Mouse (Mus musculus): ENCODE results near the gene Hoxc5.

Hoxc5 gene

DNA sequence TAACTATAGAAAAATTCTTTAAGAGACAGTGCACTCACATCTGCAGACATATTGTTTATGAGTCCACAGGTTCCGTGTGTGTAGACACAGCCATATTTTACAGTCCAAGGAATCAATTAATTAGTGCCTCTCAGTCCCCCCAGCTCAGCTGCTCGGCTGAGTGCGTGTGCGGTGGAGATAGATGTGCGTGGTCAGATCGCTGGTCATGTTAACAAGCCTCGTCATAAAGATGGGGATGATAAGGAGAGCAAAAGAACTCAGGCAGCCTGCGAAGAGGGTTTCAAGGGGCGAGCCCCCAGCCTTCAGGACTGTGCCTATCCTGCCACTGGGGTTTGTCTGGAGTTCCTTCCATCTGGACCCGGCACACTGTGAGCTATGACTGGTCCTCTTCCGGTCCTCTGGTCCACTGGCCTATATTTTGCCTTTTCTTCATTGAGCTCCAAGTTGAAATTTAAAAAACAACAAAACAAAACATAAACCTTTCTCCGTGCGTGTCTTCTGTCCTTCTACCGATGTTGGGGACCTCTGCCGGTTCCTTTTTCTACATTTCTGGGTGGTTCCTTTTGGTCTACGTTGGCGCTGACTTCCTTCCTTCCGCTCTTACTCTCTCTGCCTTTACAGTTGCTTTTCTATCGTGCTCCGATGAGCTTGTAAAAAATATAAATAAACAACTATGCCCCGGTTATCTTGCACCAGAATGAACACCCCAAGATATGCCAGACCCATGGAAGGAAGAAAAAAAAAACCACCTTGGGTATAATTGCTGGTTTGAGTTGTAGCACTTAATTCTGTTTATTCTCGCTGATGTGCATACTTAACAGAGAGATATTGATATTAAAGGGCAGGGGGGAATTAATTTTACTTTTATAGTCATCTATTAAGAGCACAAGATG, 21.8 kb upstream of the Hoxc5 start:
- no peak for DNase-seq

GRCm38 (mm10) chr15:102947276-102947675, 20.0 kb upstream of the Hoxc5 start:
- DNase-seq = no peak

- DNase-seq = no peak
These were observed 18.4 kb upstream of the Hoxc5 start for GRCm38 (mm10) chr15:102948842-102949241.

GRCm38 (mm10) chr15:102949696-102950095, 17.5 kb upstream of the Hoxc5 start:
- DNase-seq = no peak

- DNase-seq = no peak
These were observed 16.4 kb upstream of the Hoxc5 start for GRCm38 (mm10) chr15:102950877-102951276.

GRCm38 (mm10) chr15:102953561-102953960, 13.7 kb upstream of the Hoxc5 start:
- DNase-seq = no peak

DNA sequence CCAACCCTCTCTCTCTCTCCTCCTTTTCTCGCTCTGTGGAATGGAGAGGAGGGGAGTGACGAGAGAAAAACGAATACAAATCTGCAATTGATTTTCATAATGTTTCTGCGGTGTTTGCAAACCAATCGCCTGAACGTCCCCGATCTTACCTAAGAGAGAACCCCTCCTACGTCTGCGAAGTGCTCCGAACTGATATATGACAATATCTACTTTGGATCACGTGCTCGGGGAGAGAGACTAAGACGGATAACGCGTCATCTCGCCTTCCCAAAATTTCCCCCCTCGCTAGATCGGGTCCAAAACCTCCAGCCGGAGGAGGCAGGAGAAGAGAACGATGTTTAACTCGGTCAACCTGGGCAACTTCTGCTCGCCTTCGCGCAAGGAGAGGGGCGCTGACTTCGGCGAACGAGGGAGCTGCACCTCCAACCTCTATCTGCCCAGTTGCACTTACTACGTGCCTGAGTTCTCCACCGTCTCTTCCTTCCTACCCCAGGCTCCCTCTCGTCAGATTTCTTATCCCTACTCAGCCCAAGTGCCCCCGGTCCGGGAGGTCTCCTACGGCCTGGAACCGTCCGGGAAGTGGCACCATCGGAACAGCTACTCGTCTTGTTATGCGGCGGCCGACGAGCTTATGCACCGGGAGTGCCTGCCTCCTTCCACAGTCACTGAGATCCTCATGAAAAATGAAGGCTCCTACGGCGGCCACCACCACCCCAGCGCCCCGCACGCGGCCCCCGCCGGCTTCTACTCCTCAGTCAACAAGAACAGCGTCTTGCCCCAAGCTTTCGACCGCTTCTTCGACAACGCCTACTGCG, 12.8 kb upstream of the Hoxc5 start, which contains the start of gene Hoxc11:
TSS of gene Hoxc11 (plus strand) at position 236 of the 815 bp plus-strand sequence.
- DNase-seq = no peak

- DNase-seq = no peak
These were observed 12.2 kb upstream of the Hoxc5 start for GRCm38 (mm10) chr15:102955007-102955382.

- no peak for DNase-seq
These were observed 11.2 kb upstream of the Hoxc5 start for GRCm38 (mm10) chr15:102955833-102956640.

DNA sequence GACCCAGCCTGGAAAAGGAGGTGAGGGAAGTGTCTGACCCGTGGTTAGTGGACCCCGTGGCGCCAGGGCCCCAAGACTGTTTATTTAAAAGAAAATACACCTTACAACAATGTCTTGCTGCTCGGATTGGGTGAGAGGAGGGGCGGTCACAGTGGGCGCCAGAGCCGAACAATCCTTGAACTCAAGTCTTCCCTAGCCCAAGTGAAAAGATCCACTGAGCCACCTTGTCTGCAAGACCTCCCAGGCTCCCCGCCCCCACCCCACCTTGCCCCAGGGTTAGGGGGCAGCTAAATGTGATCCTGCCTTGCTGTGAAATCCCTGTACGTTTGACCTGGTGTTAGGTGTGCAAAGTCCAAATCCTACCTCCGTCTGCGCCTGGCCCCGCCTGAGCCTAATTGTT, 10.3 kb upstream of the Hoxc5 start:
- no peak for DNase-seq

DNA sequence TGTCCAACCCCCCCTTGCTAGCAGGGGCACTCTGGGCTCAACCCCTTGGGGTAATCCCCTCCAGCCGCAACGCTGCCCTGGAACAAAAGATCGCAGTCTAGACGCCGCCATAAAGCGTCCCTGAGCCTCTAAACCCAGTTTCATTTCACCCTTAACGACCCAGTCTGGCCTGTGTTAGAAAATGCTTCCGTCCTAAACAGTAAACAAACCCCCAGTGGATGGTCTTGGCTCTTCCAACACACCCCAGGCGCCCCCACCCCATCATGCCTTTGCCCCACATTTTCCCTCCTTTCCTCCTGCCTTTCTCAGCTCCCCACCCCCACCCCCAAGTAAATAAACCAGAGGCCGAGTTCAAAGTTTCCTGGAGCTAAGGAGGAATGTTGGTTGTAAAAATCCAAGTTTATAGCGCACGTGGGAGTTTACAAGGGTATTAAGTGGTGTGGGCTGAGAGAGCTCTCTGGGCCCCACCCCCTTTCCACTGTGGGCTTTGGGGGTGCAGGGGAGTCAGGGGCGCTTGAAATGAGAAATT, 7.5 kb upstream of the Hoxc5 start:
- DNase-seq = no peak

GRCm38 (mm10) chr15:102961728-102962127, 5.5 kb upstream of the Hoxc5 start:
- no peak for DNase-seq

- DNase-seq = no peak
These were observed 4.8 kb upstream of the Hoxc5 start for GRCm38 (mm10) chr15:102962492-102962891.

DNA sequence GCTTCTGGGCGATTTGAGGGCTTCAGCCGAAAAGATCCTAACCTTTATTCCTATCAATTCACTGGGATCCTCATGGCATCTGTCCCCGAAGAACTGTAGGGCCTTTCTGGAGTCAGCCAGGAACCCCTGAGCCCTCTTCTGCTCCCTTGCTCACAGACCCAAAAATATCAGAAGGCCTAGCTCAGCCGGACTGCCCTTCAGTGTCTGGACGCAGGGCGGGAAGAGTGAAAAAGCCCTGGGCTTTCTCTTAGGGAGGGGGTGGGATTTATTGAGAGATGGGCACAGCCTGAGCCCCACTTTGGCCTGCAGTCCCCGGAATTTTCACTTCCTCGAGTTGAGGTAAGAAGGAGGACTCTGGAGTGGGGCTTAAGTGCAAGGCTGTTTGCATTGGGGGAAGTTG, 4.0 kb upstream of the Hoxc5 start:
- DNase-seq = no peak

DNA sequence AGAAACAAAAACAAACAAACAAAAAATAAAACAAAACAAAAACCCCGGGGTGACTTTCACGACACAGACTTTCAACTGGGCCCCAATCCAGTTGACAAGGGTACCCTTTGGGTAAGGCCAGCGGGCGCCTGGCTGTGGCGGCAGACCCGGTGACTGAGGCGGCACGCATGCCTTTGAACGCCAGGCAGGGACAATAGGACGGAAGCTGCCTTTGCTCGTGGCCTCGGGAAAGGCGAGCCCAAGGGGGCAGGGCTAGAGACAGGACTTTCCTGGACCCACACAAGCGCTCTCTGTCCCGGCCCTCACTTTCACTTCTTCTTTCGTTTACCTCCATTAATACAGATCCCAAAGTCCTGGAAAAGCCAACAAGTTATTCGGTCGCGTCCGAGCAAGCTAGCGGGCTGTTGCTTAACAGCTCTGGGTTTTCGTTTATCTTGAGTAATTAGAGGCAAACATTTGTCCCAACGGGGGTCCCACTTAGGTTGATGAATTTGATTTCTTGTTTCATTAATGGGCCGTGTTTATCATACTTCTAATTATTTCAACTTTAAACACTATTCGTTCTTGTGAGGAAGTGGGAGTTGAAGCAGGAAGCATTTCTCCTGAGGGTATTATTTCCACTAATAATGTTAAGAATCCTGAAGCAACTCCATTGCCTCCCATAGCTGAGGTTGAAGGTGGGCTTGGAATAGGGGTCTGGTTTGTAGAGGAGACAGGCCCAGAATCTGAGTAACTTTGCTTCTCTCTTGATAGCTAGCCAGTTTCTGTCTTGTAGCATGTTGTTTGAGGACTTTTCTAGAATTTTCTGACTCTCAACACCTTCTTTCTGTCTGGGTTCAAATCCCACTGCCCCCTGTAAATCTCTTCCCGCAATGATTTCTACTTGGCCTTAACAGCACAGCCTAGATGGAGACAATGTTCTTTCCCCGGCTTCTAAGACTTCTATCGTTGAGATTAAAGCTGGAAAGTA, 3.3 kb upstream of the Hoxc5 start:
- DNase-seq = no peak

GRCm38 (mm10) chr15:102965003-102965891, 2.0 kb upstream of the Hoxc5 start:
- no peak for DNase-seq

DNA sequence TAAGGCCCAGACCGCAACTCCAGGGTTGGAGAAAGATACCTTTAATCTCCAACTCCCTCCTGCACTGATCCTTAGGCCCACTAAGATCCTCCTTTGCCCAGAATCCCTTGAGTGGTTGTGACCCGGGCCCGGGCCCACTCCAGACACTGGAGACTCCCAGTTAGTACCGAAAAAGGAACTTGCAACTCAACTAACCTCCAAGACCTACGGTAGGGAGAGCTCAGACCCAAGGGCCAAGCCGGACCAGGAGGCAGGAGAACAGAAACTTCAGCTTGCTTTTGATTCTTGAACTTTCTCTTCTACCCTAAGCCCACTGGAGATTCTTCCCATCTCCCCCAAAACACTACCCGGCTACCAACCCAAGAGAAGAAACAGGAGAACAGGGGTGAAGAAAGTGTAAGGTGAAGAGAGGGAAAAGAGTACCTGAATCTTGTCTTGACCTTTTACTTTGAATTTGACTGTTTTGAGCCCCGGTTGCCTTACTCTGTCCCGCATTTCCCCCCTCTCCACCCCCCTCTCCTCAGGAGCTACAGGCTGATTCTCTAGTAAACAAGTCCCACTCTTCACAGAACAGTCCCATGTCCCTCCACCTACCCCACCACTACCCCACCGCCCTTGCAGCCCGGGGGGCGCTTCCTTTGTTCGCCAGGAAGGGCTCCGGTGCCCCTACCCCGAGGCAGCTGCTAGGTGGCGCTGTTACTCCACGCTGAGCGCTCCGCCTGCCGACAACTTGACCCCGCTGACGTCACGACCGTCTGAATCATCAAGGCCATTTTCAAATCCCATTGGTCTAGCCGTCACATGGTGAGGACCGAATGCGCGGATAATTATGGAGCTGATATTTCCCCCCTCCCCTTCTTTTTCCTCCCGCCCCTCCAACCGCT, 1.1 kb upstream of the Hoxc5 start:
- DNase-seq = peak; percentile 62

DNA sequence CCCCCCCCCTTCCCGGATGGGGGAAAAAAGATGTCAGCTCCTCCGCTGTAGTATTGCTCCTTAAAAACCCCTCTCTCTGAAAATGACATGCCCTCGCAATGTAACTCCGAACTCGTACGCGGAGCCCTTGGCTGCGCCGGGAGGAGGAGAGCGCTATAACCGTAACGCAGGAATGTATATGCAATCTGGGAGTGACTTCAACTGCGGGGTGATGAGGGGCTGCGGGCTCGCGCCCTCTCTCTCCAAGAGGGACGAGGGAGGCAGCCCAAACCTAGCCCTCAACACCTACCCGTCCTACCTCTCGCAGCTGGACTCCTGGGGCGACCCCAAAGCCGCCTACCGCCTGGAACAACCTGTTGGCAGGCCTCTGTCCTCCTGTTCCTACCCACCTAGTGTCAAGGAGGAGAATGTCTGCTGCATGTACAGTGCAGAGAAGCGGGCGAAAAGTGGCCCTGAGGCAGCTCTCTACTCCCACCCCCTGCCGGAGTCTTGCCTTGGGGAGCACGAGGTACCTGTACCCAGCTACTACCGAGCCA, 399 bp upstream of the Hoxc5 start, which contains the start of gene Hoxc10:
TSS of gene Hoxc10 (plus strand) at position 21 of the 536 bp plus-strand sequence.
- DNase-seq = no peak
